Mouse (Mus musculus) intestine, embryonic 15.5 days (tissue): ENCODE data around the gene Rap1b. TPM values are rescaled to one million over a fixed set of nuclear protein-coding genes. Genes with fewer than 3 reads are reported as not detected.
A peak's percentile ranks its signal among the peaks of the same experiment; 100 is the strongest.

Experiments used
- ATAC-seq: fragments of 200-750 bp; cut with Nextera tagmentation; 2 replicates; pipeline ENCODE4 v1.8.0; 2017; ENCODE audit warnings: moderate TSS enrichment, moderate library complexity
- H3K27ac ChIP-seq: fragments of 300-500 bp; sonication (generic); 2 replicates; pipeline ENCODE4 v1.5.1; 2015; ENCODE audit warnings: mild to moderate bottlenecking, inconsistent platforms
- H3K27me3 ChIP-seq: fragments of 300-500 bp; sonication (generic); replicated peaks from 2 replicates; pipeline ENCODE4 v1.6.1; 2015; ENCODE audit warnings: inconsistent platforms
- H3K36me3 ChIP-seq: fragments of 300-500 bp; sonication (generic); 2 replicates; pipeline ENCODE4 v1.6.1; 2015; ENCODE audit warnings: inconsistent platforms
- H3K4me1 ChIP-seq: fragments of 300-500 bp; sonication (generic); replicated peaks from 2 replicates; pipeline ENCODE4 v1.6.1; 2015; ENCODE audit warnings: inconsistent platforms
- H3K4me2 ChIP-seq: fragments of 300-500 bp; sonication (generic); replicated peaks from 2 replicates; pipeline ENCODE4 v1.6.1; 2015; ENCODE audit warnings: mild to moderate bottlenecking, inconsistent platforms
- H3K4me3 ChIP-seq: fragments of 300-500 bp; sonication (generic); replicated peaks from 2 replicates; pipeline ENCODE4 v1.5.1; 2015; ENCODE audit warnings: inconsistent platforms
- H3K9ac ChIP-seq: fragments of 300-500 bp; sonication (generic); 2 replicates; pipeline ENCODE4 v1.6.1; 2015; ENCODE audit warnings: inconsistent platforms
- H3K9me3 ChIP-seq: fragments of 300-500 bp; sonication (generic); 2 replicates; pipeline ENCODE4 v1.6.1; 2016; ENCODE audit warnings: inconsistent platforms
- WGBS: fragments of 180-500 bp; shearing (Covaris S2); methylation state at CpG from one replicate; pipeline ENCODE4 v1.1.7; 2015; 5-methylcytosine and 5-hydroxymethylcytosine counted together
- polyA plus RNA-seq: library from polyadenylated mRNA; unstranded; fragments of >200 nt; fragmentation: Nextera tagmentation; extraction: Ambion mirVana; gene quantifications from 2 replicates; pipeline ENCODE4 v1.2.1, GENCODE M21; 2015

Rap1b gene
- polyA plus RNA-seq, 1 experiment from 2014 or later, result 180 TPM

GRCm38 (mm10) chr10:117835453-117835852 lies 10.4 kb downstream of the Rap1b start:
- 53% methylated on average over 5 of the region's 5 CpGs for WGBS
- no peaks in the 10 kb centered on the region for H3K36me3 ChIP-seq
- no peak overlapping the region for H3K9ac ChIP-seq
- ATAC-seq, result no peak
- 0 out of 2 replicates have a peak, but pooled peaks cover 5% of the 10 kb centered on the region for H3K4me1 ChIP-seq
- no peak overlapping the region for H3K27ac ChIP-seq
- H3K9me3 ChIP-seq, result no peaks in the 10 kb centered on the region
- H3K27me3 ChIP-seq, result no peaks in the 10 kb centered on the region
- no peak overlapping the region for H3K4me3 ChIP-seq
- no peak overlapping the region for H3K4me2 ChIP-seq

- H3K27ac ChIP-seq, result no peak overlapping the region
- H3K36me3 ChIP-seq, result no peaks in the 10 kb centered on the region
- H3K4me2 ChIP-seq, result no peak overlapping the region
- H3K27me3 ChIP-seq, result no peaks in the 10 kb centered on the region
- no peak overlapping the region for H3K4me3 ChIP-seq
- no peak for ATAC-seq
- H3K9ac ChIP-seq, result no peak overlapping the region
- H3K9me3 ChIP-seq, result no peaks in the 10 kb centered on the region
- peaks cover 12% of the 10 kb centered on the region for H3K4me1 ChIP-seq
- 89% methylated on average over 3 of the region's 3 CpGs for WGBS
Measured at GRCm38 (mm10) chr10:117830797-117831196, 15.0 kb downstream of the Rap1b start.

GRCm38 (mm10) chr10:117829472-117830155 lies 16.2 kb downstream of the Rap1b start:
- Histone ChIP-seq H3K4me2 (no peak overlapping the region), H3K4me1 (peaks cover 19% of the 10 kb centered on the region), H3K27me3 (no peaks in the 10 kb centered on the region), H3K9ac (no peak overlapping the region), H3K27ac (no peak overlapping the region), H3K36me3 (no peaks in the 10 kb centered on the region), H3K9me3 (no peaks in the 10 kb centered on the region), H3K4me3 (no peak overlapping the region)
- WGBS, result 92% methylated on average over 7 of the region's 7 CpGs
- ATAC-seq, result no peak

GRCm38 (mm10) chr10:117829022-117829421 lies 16.8 kb downstream of the Rap1b start:
- no peak for ATAC-seq
- H3K27ac ChIP-seq, result no peak overlapping the region
- H3K9ac ChIP-seq, result no peak overlapping the region
- no peaks in the 10 kb centered on the region for H3K9me3 ChIP-seq
- no peak overlapping the region for H3K4me2 ChIP-seq
- H3K27me3 ChIP-seq, result no peaks in the 10 kb centered on the region
- 75% methylated on average over 4 of the region's 4 CpGs for WGBS
- H3K4me1 ChIP-seq, result peaks cover 19% of the 10 kb centered on the region
- H3K36me3 ChIP-seq, result no peaks in the 10 kb centered on the region
- H3K4me3 ChIP-seq, result no peak overlapping the region

GRCm38 (mm10) chr10:117828536-117828935 lies 17.3 kb downstream of the Rap1b start:
- H3K4me2 ChIP-seq, result no peak overlapping the region
- no peak for ATAC-seq
- no peaks in the 10 kb centered on the region for H3K9me3 ChIP-seq
- WGBS, result 55% methylated on average over 4 of the region's 4 CpGs
- no peaks in the 10 kb centered on the region for H3K27me3 ChIP-seq
- H3K36me3 ChIP-seq, result peaks cover under 1% of the 10 kb centered on the region; the same call in 1 of the 2 replicates
- H3K27ac ChIP-seq, result no peak overlapping the region
- H3K4me1 ChIP-seq, result peaks cover 19% of the 10 kb centered on the region
- no peak overlapping the region for H3K4me3 ChIP-seq
- H3K9ac ChIP-seq, result no peak overlapping the region

GRCm38 (mm10) chr10:117824647-117825046 lies 21.2 kb downstream of the Rap1b start:
- 70% methylated on average over 4 of the region's 4 CpGs for WGBS
- peak; percentile 35; the same call in 1 of the 2 replicates for ATAC-seq
- H3K9me3 ChIP-seq, result no peaks in the 10 kb centered on the region
- H3K9ac ChIP-seq, result no peak overlapping the region
- peaks cover 19% of the 10 kb centered on the region for H3K4me1 ChIP-seq
- H3K27ac ChIP-seq, result no peak overlapping the region
- no peak overlapping the region for H3K4me2 ChIP-seq
- no peak overlapping the region for H3K4me3 ChIP-seq
- H3K36me3 ChIP-seq, result peaks cover 14% of the 10 kb centered on the region
- H3K27me3 ChIP-seq, result no peaks in the 10 kb centered on the region

GRCm38 (mm10) chr10:117824139-117824538 lies 21.7 kb downstream of the Rap1b start:
- Histone ChIP-seq H3K36me3 (peaks cover 14% of the 10 kb centered on the region), H3K9ac (no peak overlapping the region), H3K27ac (no peak overlapping the region), H3K4me1 (peaks cover 15% of the 10 kb centered on the region), H3K4me2 (no peak overlapping the region), H3K4me3 (no peak overlapping the region), H3K27me3 (no peaks in the 10 kb centered on the region), H3K9me3 (no peaks in the 10 kb centered on the region)
- peak; percentile 73 for ATAC-seq
- WGBS, result 60% methylated on average over 4 of the region's 4 CpGs

GRCm38 (mm10) chr10:117823321-117823720 lies 22.5 kb downstream of the Rap1b start:
- no peak overlapping the region for H3K9ac ChIP-seq
- H3K9me3 ChIP-seq, result no peaks in the 10 kb centered on the region
- peaks cover 15% of the 10 kb centered on the region for H3K36me3 ChIP-seq
- no peak overlapping the region for H3K4me3 ChIP-seq
- no peak overlapping the region for H3K4me2 ChIP-seq
- peaks cover 9% of the 10 kb centered on the region; the same call in 1 of the 2 replicates for H3K4me1 ChIP-seq
- 79% methylated on average over 6 of the region's 6 CpGs for WGBS
- H3K27me3 ChIP-seq, result no peaks in the 10 kb centered on the region
- H3K27ac ChIP-seq, result no peak overlapping the region
- ATAC-seq, result no peak

- ATAC-seq, result no peak
- Histone ChIP-seq H3K9ac (no peak overlapping the region), H3K9me3 (no peaks in the 10 kb centered on the region), H3K4me3 (no peak overlapping the region), H3K27me3 (no peaks in the 10 kb centered on the region), H3K4me1 (no peaks in the 10 kb centered on the region), H3K36me3 (peaks cover 36% of the 10 kb centered on the region), H3K4me2 (no peak overlapping the region), H3K27ac (no peak overlapping the region)
- WGBS, result 82% methylated on average over 6 of the region's 6 CpGs
Measured at GRCm38 (mm10) chr10:117818600-117818999, 27.2 kb downstream of the Rap1b start.

GRCm38 (mm10) chr10:117816721-117817120 lies 29.1 kb downstream of the Rap1b start:
- H3K9me3 ChIP-seq, result no peaks in the 10 kb centered on the region
- no peak overlapping the region for H3K9ac ChIP-seq
- H3K36me3 ChIP-seq, result peaks cover 37% of the 10 kb centered on the region
- H3K27me3 ChIP-seq, result no peaks in the 10 kb centered on the region
- no peaks in the 10 kb centered on the region for H3K4me1 ChIP-seq
- 95% methylated on average over 6 of the region's 6 CpGs for WGBS
- no peak overlapping the region for H3K4me2 ChIP-seq
- H3K27ac ChIP-seq, result no peak overlapping the region
- H3K4me3 ChIP-seq, result no peak overlapping the region
- ATAC-seq, result no peak

- no peak for ATAC-seq
Measured at GRCm38 (mm10) chr10:117812501-117812900, 33.3 kb downstream of the Rap1b start.

GRCm38 (mm10) chr10:117811555-117811954 lies 34.3 kb downstream of the Rap1b start:
- WGBS, result 94% methylated on average over 8 of the region's 8 CpGs
- H3K36me3 ChIP-seq, result peaks cover 18% of the 10 kb centered on the region

More at GRCm38 (mm10) chr10:117812501-117812900, 33.3 kb downstream of the Rap1b start:
- Histone ChIP-seq H3K4me3 (no peak overlapping the region), H3K4me1 (no peaks in the 10 kb centered on the region), H3K27ac (no peak overlapping the region), H3K36me3 (peaks cover 25% of the 10 kb centered on the region), H3K4me2 (no peak overlapping the region), H3K9me3 (no peaks in the 10 kb centered on the region), H3K27me3 (no peaks in the 10 kb centered on the region), H3K9ac (no peak overlapping the region)
- WGBS, result 88% methylated on average over 2 of the region's 2 CpGs

GRCm38 (mm10) chr10:117810506-117810905 lies 35.3 kb downstream of the Rap1b start:
- H3K4me1 ChIP-seq, result no peaks in the 10 kb centered on the region
- no peak overlapping the region for H3K27ac ChIP-seq
- 80% methylated on average over 11 of the region's 11 CpGs for WGBS
- no peak overlapping the region for H3K4me2 ChIP-seq
- peaks cover 13% of the 10 kb centered on the region for H3K36me3 ChIP-seq
- no peak overlapping the region for H3K9ac ChIP-seq
- H3K9me3 ChIP-seq, result no peaks in the 10 kb centered on the region
- ATAC-seq, result no peak
- no peaks in the 10 kb centered on the region for H3K27me3 ChIP-seq
- no peak overlapping the region for H3K4me3 ChIP-seq

More at GRCm38 (mm10) chr10:117811555-117811954, 34.3 kb downstream of the Rap1b start:
- ATAC-seq, result no peak
- Histone ChIP-seq H3K27ac (no peak overlapping the region), H3K4me1 (no peaks in the 10 kb centered on the region), H3K9ac (no peak overlapping the region), H3K9me3 (no peaks in the 10 kb centered on the region), H3K4me2 (no peak overlapping the region), H3K4me3 (no peak overlapping the region), H3K27me3 (no peaks in the 10 kb centered on the region)
